36 mouse cellular contexts compared by ENCODE assay signal in the genomic region with DNA sequence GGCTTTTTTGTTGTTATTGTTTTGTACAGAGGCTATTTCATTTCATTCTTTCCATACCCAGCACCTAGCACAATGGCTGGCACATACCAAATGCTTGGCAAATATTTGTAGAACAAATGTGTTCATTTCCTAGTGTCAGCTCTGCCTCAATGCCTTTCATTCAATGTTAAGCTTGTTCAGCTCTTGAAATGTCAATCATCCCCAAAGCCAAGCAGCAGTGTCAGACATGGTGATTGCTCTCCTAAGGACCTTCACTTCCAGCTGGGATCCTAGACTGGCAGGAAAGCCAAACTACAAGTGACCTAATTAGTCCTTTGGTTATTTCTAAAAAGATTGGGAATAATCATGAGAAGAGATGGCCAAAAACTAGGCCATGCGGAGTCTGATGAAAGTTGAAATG. TPM values are rescaled to one million over a fixed set of nuclear protein-coding genes. Genes with fewer than 3 reads are reported as not detected.
A peak's percentile ranks its signal among the peaks of the same experiment; 100 is the strongest.
DNase-seq lines count a peak whose midpoint lies in the region; ATAC-seq and TF ChIP-seq lines count a peak whose summit lies in the region.
"Had no signal": no experiment of that assay in that cellular context is flagged by ENCODE, and none has a peak within 500 bp of the region (broad histone marks: within the 10 kb centered on the region; RNA-seq: fewer than 3 reads in every experiment).

No protein-coding gene starts in this region.

- no peak overlapping the region for H3K4me2 ChIP-seq in forebrain, embryonic 13.5 days
- no peak overlapping the region for H3K4me2 ChIP-seq in midbrain, embryonic 12.5 days (replicated peaks)
- no peak overlapping the region for H3K4me2 ChIP-seq in forebrain, postnatal 0 days (ENCODE audit: low read depth)
- H3K4me2 ChIP-seq: embryonic facial prominence, embryonic 15.5 days; heart, embryonic 11.5 days; hindbrain, embryonic 13.5 days; kidney, embryonic 15.5 days; limb, embryonic 15.5 days; liver, embryonic 13.5 days; neural tube, embryonic 13.5 days had no signal

- no peaks in the 10 kb centered on the region for H3K9me3 ChIP-seq in forebrain, embryonic 13.5 days (replicated peaks)
- H3K9me3 ChIP-seq in forebrain, embryonic 10.5 days = no peaks in the 10 kb centered on the region
- H3K9me3 ChIP-seq in midbrain, embryonic 12.5 days = no peaks in the 10 kb centered on the region
- no peaks in the 10 kb centered on the region for H3K9me3 ChIP-seq in midbrain, embryonic 10.5 days (replicated peaks)
- H3K9me3 ChIP-seq in forebrain, postnatal 0 days (ENCODE audit: low read length) = no peaks in the 10 kb centered on the region
- H3K9me3 ChIP-seq: embryonic facial prominence, embryonic 10.5 days; embryonic facial prominence, embryonic 15.5 days; hindbrain, embryonic 13.5 days; kidney, embryonic 15.5 days; limb, embryonic 10.5 days; limb, embryonic 15.5 days; liver, embryonic 13.5 days; neural tube, embryonic 13.5 days had no signal

- TF ChIP-seq POLR2A in brain, embryonic 14.5 days (IDR thresholded peaks at IDR 0.05; ENCODE audit: borderline replicate concordance, extremely low read depth, insufficient read depth, insufficient read length, poor library complexity, severe bottlenecking) = no peak

- TF ChIP-seq CTCF in brain, embryonic 14.5 days (IDR thresholded peaks at IDR 0.05; ENCODE audit: borderline replicate concordance, extremely low read depth, insufficient read depth, insufficient read length) = no peak
- TF ChIP-seq CTCF in forebrain, postnatal 0 days (IDR thresholded peaks at IDR 0.05; ENCODE audit: low read depth) = no peak

- ATAC-seq in forebrain, embryonic 13.5 days = peak; percentile 92
- peak; percentile 44; the same call in 1 of the 2 replicates for ATAC-seq in midbrain, embryonic 12.5 days (ENCODE audit: low FRiP score, low read depth)
- peak; percentile 50 for ATAC-seq in forebrain, postnatal 0 days
- ATAC-seq: CD4-positive, CD25-positive, alpha-beta regulatory T cell, adult 4 months; lung, postnatal 0 days had no signal

- no peaks in the 10 kb centered on the region for H3K27me3 ChIP-seq in forebrain, embryonic 13.5 days
- no peaks in the 10 kb centered on the region for H3K27me3 ChIP-seq in forebrain, embryonic 10.5 days (ENCODE audit: poor library complexity, severe bottlenecking)
- no peaks in the 10 kb centered on the region; the same call in 1 of the 2 replicates for H3K27me3 ChIP-seq in midbrain, embryonic 12.5 days
- H3K27me3 ChIP-seq in midbrain, embryonic 10.5 days (ENCODE audit: low read depth, poor library complexity, severe bottlenecking) = no peaks in the 10 kb centered on the region
- no peaks in the 10 kb centered on the region for H3K27me3 ChIP-seq in forebrain, postnatal 0 days (ENCODE audit: insufficient read depth, low read length)
- H3K27me3 ChIP-seq: embryonic facial prominence, embryonic 15.5 days; hindbrain, embryonic 13.5 days; kidney, embryonic 15.5 days; limb, embryonic 15.5 days; liver, embryonic 13.5 days; neural tube, embryonic 13.5 days had no signal

- no peak overlapping the region for H3K9ac ChIP-seq in forebrain, embryonic 13.5 days
- no peak overlapping the region for H3K9ac ChIP-seq in midbrain, embryonic 12.5 days (replicated peaks)
- no peak overlapping the region for H3K9ac ChIP-seq in forebrain, postnatal 0 days
- H3K9ac ChIP-seq: embryonic facial prominence, embryonic 15.5 days; hindbrain, embryonic 13.5 days; kidney, embryonic 15.5 days; limb, embryonic 15.5 days; liver, embryonic 13.5 days; neural tube, embryonic 13.5 days had no signal

- DNase-seq in forebrain, embryonic 10.5 days (ENCODE audit: extremely low spot score, low spot score) = no peak
- DNase-seq in midbrain, embryonic 10.5 days (ENCODE audit: low spot score) = no peak
- peak; percentile 78 for DNase-seq in brain, embryonic 14.5 days (ENCODE audit: low read depth)
- DNase-seq in forebrain, postnatal 0 days = peak; percentile 7
- no peak for DNase-seq in layer of hippocampus, adult 18-20 months (ENCODE audit: low spot score in 2 of 2)
- DNase-seq in layer of hippocampus, adult 9-10 months (ENCODE audit: low spot score) = no peak
- DNase-seq: adrenal gland, adult 2 months; cerebellum, adult 11 months; cerebellum, adult 9-11 months; gastrocnemius, adult 2 months; gastrocnemius, postnatal 36 days; heart, adult 18-20 months; heart, postnatal 36 days; kidney, adult 18-20 months; kidney, postnatal 25 days; liver, embryonic 13.5 days; lung, adult 18-20 months; right cerebral cortex, postnatal 14 days; thymus, postnatal 4 days had no signal

- H3K36me3 ChIP-seq in forebrain, embryonic 13.5 days (ENCODE audit: poor library complexity, severe bottlenecking) = no peaks in the 10 kb centered on the region
- H3K36me3 ChIP-seq in forebrain, embryonic 10.5 days (replicated peaks) = no peaks in the 10 kb centered on the region
- H3K36me3 ChIP-seq in midbrain, embryonic 12.5 days = no peaks in the 10 kb centered on the region
- no peaks in the 10 kb centered on the region for H3K36me3 ChIP-seq in midbrain, embryonic 10.5 days
- H3K36me3 ChIP-seq in forebrain, postnatal 0 days (ENCODE audit: insufficient read depth) = no peaks in the 10 kb centered on the region
- H3K36me3 ChIP-seq: embryonic facial prominence, embryonic 10.5 days; embryonic facial prominence, embryonic 15.5 days; hindbrain, embryonic 13.5 days; kidney, embryonic 15.5 days; limb, embryonic 10.5 days; limb, embryonic 15.5 days; liver, embryonic 13.5 days; neural tube, embryonic 13.5 days had no signal

- H3K27ac ChIP-seq in forebrain, embryonic 13.5 days = no peak overlapping the region
- H3K27ac ChIP-seq in forebrain, embryonic 10.5 days = no peak overlapping the region
- H3K27ac ChIP-seq in midbrain, embryonic 12.5 days (replicated peaks) = no peak overlapping the region
- no peak overlapping the region for H3K27ac ChIP-seq in midbrain, embryonic 10.5 days (replicated peaks)
- H3K27ac ChIP-seq in forebrain, postnatal 0 days (ENCODE audit: low read depth, low read length) = no peak overlapping the region
- H3K27ac ChIP-seq: embryonic facial prominence, embryonic 10.5 days; embryonic facial prominence, embryonic 15.5 days; gastrocnemius, adult 2 months; hindbrain, embryonic 13.5 days; kidney, embryonic 15.5 days; layer of hippocampus, adult 2 months; limb, embryonic 10.5 days; limb, embryonic 15.5 days; liver, embryonic 13.5 days; macrophage; neural tube, embryonic 13.5 days had no signal

- peaks cover 3% of the 10 kb centered on the region; the same call in 1 of the 2 replicates for H3K4me1 ChIP-seq in forebrain, embryonic 13.5 days
- peaks cover 5% of the 10 kb centered on the region for H3K4me1 ChIP-seq in forebrain, embryonic 10.5 days
- H3K4me1 ChIP-seq in midbrain, embryonic 12.5 days = no peaks in the 10 kb centered on the region
- H3K4me1 ChIP-seq in midbrain, embryonic 10.5 days = peaks cover 5% of the 10 kb centered on the region
- no peaks in the 10 kb centered on the region for H3K4me1 ChIP-seq in forebrain, postnatal 0 days (ENCODE audit: insufficient read depth)
- H3K4me1 ChIP-seq: embryonic facial prominence, embryonic 10.5 days; embryonic facial prominence, embryonic 15.5 days; hindbrain, embryonic 13.5 days; kidney, embryonic 15.5 days; limb, embryonic 10.5 days; limb, embryonic 15.5 days; liver, embryonic 13.5 days; neural tube, embryonic 13.5 days had no signal

- no peak overlapping the region for H3K4me3 ChIP-seq in forebrain, embryonic 13.5 days
- no peak overlapping the region for H3K4me3 ChIP-seq in forebrain, embryonic 10.5 days
- H3K4me3 ChIP-seq in midbrain, embryonic 12.5 days = no peak overlapping the region
- H3K4me3 ChIP-seq in midbrain, embryonic 10.5 days = no peak overlapping the region
- H3K4me3 ChIP-seq in forebrain, postnatal 0 days (ENCODE audit: low read depth, low read length) = no peak overlapping the region
- H3K4me3 ChIP-seq: embryonic facial prominence, embryonic 10.5 days; embryonic facial prominence, embryonic 15.5 days; gastrocnemius, adult 2 months; hindbrain, embryonic 13.5 days; kidney, embryonic 15.5 days; layer of hippocampus, adult 2 months; limb, embryonic 10.5 days; limb, embryonic 15.5 days; liver, embryonic 13.5 days; myocyte; neural tube, embryonic 13.5 days had no signal

- WGBS in forebrain, embryonic 13.5 days = 44% methylated on average over 1 of the region's 1 CpGs
- 80% methylated on average over 1 of the region's 1 CpGs for WGBS in forebrain, embryonic 10.5 days
- 75% methylated on average over 1 of the region's 1 CpGs for WGBS in midbrain, embryonic 12.5 days
- 81% methylated on average over 1 of the region's 1 CpGs for WGBS in midbrain, embryonic 10.5 days
- 38% methylated on average over 1 of the region's 1 CpGs for WGBS in forebrain, postnatal 0 days

RNA-seq across cellular contexts. Expression of a gene that starts 50.0 kb away (rescaled TPM):
- polyA plus RNA-seq in forebrain, embryonic 13.5 days (2015; fragmentation: Nextera tagmentation; extraction: Ambion mirVana) = 8.3 and 9.9 TPM in 2 replicates
- polyA plus RNA-seq in forebrain, embryonic 10.5 days (2016; fragmentation: Nextera tagmentation; extraction: Ambion mirVana) = 2.5 and 3.8 TPM in 2 replicates
- 8.4 and 11.2 TPM in 2 replicates for polyA plus RNA-seq in midbrain, embryonic 12.5 days (2016; fragmentation: Nextera tagmentation; extraction: Ambion mirVana)
- polyA plus RNA-seq in midbrain, embryonic 10.5 days (2016; fragmentation: Nextera tagmentation; extraction: Ambion mirVana) = 4.3 and 4.8 TPM in 2 replicates
- polyA plus RNA-seq in brain, embryonic 14.5 days (2012; rRNA removed) = 15.2 and 21.9 TPM in 2 replicates
- 25.8 and 27.9 TPM in 2 replicates for total RNA-seq in forebrain, postnatal 0 days (2014; rRNA removed)
- 16.7 and 36.0 TPM in 2 replicates for polyA plus RNA-seq in forebrain, postnatal 0 days (2015; fragmentation: Nextera tagmentation; extraction: Ambion mirVana)
- 10 to 100 TPM; 38.5 to 44.3 TPM for total RNA-seq in layer of hippocampus, adult 18-20 months (2021)
- total RNA-seq: common myeloid progenitor, adult 5-6 weeks; gastrocnemius, postnatal 36 days; megakaryocyte-erythroid progenitor cell, adult 5-6 weeks had no signal
- polyA plus RNA-seq: CD4-positive, CD25-positive, alpha-beta regulatory T cell, adult 4 months; macrophage; myocyte had no signal

Comparison
In these comparisons a context has a peak if more than half of its experiments do, and no peak if none do; other contexts are left out.
1. DNase-seq: peak in brain, embryonic 14.5 days (single experiment) and forebrain, postnatal 0 days (single experiment); none in forebrain, embryonic 10.5 days (single experiment), midbrain, embryonic 10.5 days (single experiment), layer of hippocampus, adult 18-20 months (0 of 2) and layer of hippocampus, adult 9-10 months (single experiment).
2. Peak in every context shown above with its lines, with median percentiles within 50 percentile points of each other: ATAC-seq.